Mouse (Mus musculus) E14TG2a.4 (cell line): ENCODE results near the gene H2al2a.

Source experiments
- CTCF ChIP-seq: conservative IDR thresholded peaks from 2 replicates; pipeline ENCODE4 v1.5.1; 2014; ENCODE audit warnings: low read length
- NANOG ChIP-seq: IDR thresholded peaks from 2 replicates; pipeline ENCODE4 v1.6.1; 2014; ENCODE audit warnings: borderline replicate concordance, low read length, mixed read lengths
- POU5F1 ChIP-seq: IDR thresholded peaks from 2 replicates; pipeline ENCODE4 v1.6.1; 2014; ENCODE audit warnings: low read length, borderline replicate concordance

- TF ChIP-seq POU5F1 (no peak), CTCF (no peak), NANOG (no peak)
Measured at GRCm38 (mm10) chr2:18012866-18013265, 16.1 kb upstream of the H2al2a start.
